Mouse (Mus musculus) lung, postnatal 14 days (tissue): ENCODE data around the gene Nap1l5.

Experiments used
- DNase-seq: peaks from one replicate; pipeline ENCODE4 v3.0.0; 2021

Nap1l5 gene

DNA sequence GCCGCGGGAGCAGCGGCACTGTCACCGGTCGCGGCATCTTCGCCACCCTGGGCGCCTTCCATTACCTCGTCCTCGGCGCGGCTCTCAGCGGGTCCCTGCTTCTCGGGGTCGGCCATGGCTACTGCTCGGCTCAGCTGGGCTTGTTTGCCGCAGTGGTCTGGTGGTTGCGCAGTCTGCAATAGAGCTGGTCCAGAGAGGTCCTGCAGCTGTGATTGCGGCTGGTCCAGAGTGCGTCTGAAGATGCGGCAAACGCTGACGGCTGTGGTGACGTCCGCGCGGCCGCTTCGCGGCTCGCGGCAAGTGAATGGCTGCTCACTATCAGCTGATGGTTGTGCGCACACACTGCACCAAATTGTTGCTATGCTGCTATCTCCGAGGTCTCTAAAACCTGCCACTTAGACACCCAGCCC, at the start of gene Nap1l5:
Nap1l5 (minus strand) TSS at position 225 of the 410 bp plus-strand sequence.
- DNase-seq, result no peak

DNA sequence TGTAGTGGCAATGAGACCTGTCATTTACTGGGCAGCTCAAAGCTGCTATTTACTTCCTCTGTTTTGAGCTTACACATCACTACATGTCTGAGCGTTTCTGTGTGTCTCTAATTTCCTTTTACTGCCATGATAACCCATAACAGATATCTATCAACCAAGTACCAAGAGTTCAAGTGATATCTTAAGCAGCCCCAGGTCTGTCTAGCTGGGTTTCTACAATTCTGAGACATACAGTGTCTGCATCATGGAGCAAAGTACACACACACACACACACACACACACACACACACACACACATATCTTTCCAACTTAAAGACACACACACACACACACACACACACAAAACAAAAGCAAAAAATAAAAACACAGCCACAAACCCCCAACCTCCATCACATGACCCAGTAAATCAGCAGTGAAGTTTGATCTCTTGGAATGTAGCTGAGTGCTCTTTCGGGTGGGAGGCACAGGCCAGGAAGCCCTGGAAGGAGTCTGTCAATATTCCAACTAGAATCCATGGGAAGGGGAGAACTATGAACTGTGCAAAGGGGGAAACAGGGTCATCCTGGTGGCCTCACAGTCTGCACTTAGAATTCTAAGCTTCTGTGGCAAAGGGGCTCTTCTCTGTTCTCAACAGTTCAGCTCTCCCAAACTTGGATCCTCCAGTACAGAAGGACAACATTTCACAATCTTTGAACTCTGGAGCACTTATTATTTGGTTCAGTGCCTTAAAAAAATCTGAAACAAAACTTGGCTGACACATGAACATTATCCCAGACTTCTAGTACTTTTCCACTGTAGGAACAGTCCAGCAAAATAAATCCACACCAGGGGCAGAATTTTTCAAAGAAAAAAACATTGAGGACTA, 44.5 kb upstream of the Nap1l5 start:
- no peak for DNase-seq

DNA sequence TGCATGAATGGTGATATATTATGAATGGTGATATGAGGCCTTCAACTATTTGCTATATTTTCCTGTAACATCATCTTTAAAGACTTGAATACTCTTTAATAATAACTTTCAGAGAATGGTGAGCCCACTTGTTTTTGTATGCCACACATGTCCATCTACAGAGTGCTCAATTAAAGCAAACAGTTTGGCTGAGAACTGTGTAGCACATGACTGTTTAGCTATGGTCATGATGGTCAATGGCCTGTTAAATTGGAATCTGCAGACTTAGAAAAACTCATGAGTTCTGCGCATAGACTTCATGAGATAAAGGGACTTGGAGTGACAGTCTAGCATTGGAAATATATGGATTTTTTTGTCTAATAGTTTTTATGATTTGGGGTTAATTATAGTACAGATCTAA, 43.5 kb upstream of the Nap1l5 start:
- DNase-seq, result no peak

DNA sequence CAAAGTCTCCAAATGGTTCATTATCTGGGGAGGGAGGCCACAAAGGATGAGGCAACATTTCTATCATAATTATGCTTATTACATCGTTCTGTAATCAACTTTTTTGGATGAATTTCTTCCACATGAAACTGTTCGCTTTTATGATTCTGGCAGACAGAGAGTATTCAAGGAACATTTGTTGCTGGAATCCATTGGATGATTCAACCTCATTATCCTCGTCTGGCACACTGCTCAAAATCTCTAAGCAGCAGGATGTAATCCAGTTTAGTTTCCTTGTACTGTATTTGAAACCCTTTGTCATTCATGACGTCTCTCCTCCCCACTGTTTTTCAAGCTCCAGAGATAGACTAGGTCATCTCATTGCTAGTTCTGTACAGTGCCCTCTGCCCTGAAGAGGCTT, 40.0 kb upstream of the Nap1l5 start:
- DNase-seq, result no peak

DNA sequence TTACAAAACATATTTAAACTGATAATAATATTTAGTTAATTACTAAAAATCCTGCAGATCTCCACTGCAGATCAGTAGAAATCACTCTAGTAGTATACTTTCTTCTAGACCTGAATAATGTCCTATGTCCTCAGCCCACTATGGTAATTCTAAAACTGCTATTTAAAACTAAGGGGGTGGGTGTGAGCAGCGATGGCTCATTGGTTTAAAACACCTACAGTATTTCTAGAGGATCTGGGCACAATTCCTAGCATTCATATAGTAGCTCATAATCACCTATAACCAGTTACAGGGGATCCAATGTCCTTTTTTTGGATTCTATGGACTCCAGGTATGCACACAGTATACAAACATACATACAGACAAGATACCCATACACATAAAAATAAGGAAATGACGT, 39.4 kb upstream of the Nap1l5 start:
- no peak for DNase-seq

DNA sequence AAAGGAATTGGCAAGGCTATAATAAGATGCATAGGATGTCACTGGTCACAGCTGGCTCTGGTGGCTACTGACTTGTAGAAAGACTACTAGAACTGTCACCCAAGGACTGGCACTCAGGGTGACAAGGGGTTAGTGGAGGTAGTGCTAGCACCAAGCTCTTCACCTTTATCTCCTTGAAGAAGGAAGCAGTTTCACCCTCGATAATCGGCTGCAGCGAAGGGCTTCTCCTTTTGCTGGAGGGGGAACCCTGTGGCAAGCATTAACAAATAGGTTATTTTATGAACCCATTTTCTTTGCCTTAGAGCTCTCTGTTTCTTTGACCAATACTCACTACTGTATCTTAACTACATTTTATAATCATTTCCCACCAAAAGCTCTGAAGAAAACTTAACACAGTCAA, 37.1 kb upstream of the Nap1l5 start:
- DNase-seq, result no peak

DNA sequence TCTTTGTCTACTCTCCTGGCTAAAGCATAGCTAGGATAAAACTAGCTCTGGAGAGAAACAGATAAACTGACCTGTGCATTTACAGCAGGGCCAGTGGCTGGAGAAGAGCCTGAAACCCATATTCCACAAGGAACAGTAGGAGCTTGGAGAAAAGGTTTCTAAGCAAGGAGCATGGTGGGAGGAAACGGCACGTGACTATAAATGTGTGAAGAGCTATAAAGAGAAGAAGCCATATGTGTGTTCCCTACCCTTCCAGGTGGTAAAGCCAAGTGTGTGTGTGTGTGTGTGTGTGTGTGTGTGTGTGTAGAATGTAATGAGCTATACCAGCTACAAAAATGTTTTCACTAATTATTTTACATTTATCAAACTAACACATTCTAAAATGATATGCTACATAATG, 35.4 kb upstream of the Nap1l5 start:
- no peak for DNase-seq

DNA sequence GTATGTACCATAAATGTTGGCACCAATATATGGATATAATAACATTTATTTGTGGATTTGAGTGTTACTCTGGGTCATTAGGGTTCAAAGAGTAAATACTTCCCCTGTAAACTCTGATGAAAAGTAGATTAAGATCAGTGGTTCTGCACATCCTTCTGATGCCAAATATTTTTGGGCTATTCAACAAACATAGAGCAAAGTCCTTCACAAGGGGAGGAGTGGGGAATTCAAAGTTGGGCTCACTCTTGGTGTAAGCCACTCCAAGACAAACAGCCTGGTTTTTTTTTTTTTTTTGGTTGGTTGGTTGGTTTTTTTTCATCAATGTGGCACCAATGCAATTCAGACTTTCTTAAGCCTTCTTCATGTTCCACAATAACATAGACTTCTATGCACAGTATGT, 30.9 kb upstream of the Nap1l5 start:
- no peak for DNase-seq

DNA sequence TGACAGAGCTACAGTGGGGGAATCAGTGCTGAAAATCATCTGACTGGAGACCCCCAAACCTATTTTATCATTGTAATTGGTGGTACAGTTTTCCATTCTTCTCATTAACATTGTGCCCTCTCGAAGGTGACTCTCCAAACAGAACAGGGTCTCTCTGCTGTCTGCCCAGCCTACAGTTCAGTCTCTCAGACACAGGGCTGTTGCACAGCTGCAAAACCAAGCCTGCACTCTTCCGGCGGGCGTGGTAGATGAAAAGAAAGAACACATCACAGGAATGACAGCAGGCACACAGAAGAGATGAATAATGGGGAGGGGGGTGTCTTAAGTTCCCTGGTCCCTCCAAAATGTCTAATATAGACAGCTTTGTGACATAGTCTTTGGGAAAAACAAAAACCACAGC, 27.3 kb upstream of the Nap1l5 start:
- no peak for DNase-seq

DNA sequence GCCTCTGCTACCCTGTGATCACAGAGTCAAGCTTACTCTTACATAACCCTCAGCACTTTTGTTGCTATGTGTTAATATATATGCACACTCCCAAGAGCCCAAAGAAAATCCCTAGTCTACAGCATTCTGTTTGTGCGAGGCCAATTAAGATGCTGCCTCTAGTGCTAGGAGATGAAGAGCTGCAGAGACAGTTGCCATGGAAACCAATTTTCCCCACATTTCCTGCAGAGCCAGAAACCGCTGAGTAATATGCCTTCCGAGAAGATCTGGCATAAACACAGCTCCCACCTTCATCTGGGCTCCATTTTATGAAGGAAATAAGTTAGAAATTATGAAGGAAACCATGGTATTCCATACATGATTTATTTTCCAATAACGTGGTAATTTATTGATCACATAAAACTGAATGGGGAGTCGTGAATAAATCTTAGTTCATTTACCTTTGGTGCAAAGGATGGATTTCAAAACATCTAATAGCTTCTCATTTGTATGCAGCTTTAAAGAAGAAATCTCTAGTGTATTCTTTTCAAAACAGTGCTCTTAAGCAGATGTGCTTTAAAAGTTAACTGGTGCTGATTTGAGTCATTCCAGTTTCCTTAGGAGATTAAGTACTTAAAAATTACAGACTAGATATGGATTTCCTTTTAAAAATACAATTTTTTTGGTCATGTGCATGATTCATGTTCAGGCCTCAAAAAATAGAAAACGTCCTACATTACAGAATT, 26.5 kb upstream of the Nap1l5 start:
- no peak for DNase-seq

DNA sequence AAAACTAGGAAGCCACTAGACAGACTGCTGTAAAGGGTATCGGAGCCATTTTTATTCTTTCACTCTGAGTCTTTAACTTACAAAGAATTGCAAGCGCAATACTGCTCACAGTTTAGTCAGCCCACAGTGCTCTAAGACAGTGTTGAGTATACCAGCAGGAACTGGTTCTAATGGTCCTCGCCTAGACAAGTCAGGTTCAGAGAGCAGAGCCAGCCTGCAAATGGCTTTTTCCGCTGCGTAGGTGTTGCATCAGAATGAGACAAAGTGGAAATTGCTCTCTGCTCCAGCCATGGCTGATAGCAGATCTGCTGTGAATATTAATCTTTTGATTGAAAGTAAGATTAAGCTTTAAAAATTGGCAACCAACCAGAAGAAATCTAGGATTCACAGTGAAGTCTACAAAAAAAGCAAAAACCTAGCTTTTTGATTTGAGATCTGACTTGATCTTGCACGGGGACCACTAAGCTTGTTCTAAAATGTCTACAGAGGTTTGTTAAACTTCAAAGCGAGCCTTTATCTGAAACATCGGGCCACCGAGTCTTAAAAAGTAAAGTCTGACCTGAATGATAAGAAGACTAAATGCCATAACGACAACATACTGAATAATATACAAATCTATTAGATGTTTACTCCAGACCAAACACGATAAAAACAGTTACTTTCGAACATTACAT, 25.8 kb upstream of the Nap1l5 start:
- no peak for DNase-seq

DNA sequence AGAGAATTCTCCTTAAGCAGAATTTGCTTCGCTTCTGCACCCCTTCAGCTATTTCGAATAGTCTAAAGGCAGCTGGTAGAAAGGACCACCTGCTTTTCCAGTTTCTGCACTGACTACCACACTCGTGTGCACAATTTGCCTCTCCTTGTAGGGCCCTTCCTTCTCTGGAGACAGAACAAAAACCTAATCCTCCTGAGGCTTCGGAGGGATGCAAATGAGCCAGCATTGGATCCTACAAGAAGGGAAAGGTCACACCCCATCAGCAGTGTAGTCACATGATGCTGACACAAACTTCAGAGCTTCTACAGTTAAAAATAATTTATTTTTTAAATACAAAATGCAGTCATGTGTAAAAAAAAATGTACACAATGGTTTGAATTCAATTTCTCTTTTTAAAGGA, 24.3 kb upstream of the Nap1l5 start:
- no peak for DNase-seq

DNA sequence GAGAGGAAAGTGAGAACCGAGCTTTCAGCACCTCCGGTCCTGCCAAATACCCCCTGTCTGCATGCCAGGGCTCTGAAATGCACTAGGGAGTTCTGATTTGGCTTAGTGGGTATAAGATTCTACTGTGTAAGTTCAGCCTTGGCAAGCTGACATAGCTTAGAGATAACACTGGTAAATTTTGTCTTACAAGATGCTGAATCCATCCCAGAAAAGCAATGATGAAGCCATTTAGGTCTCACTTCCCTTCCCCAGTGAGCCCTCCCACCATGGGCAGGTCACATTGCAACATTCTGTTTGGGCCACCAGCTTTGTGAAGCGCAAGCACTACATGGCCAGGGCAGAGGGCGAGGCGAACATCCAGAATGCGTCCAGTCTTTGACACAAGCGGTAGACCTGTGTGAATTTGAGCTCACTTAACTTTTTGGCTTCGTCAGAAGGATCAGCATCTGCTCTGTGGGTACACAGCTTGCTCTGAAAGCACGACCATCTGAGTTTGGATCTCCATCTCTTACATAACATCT, 23.1 kb upstream of the Nap1l5 start:
- DNase-seq, result peak; percentile 46

DNA sequence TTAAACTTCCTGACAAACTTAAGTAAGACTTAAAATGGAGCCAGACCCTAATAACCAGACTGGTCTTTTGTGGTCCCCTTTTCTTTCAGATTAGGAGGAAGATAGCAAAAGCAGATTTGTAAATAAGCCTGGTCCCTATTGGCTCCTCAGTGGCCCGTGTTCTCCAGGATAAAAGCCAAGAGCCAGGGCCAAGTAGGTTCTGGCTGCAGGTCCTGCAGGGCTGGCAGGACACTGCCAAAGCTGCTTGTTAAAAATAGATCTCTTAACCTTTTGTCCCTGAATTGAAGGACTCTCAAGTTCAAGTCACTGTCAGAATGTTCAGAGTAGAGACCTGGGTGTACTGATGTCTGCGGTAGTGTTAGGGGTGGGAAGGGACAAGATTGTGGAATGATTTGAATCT, 21.0 kb upstream of the Nap1l5 start:
- DNase-seq, result no peak

DNA sequence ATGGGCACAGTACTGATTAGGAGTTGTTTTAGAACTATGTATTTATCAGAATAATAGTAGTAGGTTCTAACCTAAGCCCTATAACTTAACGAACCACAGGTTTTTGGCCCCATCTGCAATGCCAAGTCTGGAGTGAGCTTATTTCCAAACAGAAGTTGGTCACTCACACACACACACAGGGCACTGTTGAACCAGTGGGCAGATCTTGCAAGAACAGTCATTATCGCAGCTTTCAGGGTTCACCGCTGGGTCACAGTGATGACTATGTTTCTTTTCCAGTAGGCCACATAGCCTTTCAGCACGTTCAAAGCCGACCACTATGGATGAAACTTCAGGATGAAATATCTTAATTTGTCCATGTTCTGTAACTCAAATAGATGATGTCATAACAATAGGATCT, 15.6 kb upstream of the Nap1l5 start:
- no peak for DNase-seq

DNA sequence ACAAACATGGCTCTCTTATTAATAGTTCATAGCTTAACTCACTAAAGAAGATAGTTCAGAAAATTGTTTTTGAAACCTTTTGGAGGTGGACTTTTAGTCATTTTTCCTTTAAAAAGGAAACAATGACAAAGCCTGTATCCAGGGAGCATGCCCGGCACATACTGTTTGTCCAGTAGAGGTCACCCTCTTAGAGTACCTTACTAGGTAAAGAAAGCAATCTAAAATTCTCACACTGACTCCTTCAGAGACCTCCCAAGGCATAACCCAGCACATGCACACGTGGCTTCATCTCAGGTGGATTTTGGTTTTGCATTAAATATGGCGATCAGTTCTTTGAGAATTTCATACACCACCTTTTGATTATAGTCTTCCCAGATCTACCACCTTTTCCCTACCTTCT, 14.7 kb upstream of the Nap1l5 start:
- no peak for DNase-seq

DNA sequence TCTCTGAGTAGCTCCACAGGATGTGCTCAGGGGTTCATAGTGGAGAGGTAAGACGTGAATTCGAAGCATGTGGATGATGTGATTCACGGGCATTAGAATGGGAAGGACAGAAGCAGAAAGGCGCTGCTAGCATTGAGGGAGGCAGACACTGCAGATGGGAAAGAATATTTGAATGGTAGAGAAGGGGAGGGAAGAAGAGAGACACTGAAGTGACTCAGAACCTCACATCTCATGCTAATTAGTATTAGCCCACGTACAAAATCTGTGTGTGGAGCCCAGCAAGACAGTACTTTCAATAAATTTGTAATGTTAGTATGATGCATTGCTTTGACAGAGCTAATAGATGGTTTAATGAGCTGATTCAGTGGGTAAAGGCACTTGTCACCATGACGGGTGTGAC, 13.9 kb upstream of the Nap1l5 start:
- DNase-seq, result no peak

DNA sequence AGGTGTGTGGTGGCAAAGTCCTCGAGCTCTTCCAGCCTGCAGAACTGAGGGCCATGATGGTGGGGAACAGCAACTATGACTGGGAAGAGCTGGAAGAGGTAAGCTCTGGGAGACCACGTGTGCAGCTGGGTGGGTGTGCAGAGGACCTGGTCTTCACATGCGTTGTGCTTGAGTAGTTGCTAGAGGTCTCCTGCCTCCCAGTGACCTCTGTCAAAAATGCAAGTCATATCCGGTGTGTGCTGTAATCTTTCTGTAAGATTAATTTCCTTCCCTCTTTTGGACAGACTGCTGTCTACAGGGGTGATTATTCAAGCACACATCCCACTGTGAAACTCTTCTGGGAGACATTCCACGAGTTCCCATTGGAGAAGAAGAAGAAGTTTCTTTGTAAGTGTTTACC, 9.6 kb upstream of the Nap1l5 start:
- no peak for DNase-seq

DNA sequence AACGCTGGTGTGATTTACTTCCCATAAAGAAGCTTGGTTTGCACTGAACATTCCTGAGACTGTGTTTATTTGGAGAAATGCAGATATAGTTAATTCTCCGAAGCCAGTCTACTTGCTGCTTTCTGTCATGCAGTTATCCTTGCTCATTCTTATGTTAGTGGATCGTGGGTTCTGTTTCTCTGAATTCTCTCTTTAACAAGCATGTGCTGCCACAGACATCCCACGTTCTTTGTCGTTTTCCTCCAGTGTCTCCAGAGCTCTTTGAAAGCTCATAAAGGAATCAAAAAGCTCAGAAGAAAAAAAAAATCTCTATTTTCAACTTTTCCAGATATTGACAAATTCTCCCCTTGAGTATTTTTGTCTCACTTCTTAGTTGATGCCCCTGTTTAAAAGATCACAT, 7.1 kb upstream of the Nap1l5 start:
- DNase-seq, result no peak

DNA sequence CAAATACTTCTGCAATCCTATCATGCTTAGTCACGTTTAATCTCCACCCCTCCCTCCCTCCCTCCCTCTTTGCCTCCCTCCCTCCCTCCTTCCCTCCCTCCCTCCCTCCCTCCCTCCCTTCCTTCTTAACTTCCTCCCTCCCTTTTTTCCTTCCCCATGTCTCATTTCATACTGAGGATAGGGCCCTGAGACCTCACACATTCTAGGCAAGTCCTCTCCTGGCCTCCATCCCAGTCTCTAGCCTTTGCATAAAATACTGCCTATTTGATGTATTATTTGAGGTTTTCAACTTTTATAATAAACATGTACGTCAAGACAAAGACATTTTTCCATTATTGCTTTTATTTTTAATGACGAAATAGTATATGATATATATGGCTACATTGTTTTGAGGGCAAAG, 6.7 kb upstream of the Nap1l5 start:
- no peak for DNase-seq

DNA sequence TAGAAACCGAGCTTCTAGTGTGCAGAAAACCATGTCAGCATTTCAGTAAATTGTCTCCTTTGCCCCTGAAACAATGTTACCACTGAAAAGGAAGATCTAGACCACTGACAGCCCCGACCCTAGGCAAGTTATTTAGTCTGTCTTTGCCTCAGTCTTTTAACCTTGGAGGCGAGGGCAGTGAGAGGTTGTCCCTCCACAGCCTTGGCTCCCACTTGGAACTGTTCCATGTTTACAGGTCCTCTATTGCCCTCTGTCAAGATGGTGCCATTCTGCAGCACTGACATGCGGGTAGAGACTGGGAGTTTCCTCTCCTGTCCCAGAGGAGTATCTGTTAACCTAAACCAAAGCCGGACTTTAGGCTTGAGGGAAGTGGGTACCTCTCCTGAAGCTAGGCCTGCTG, 6.0 kb upstream of the Nap1l5 start:
- DNase-seq, result no peak

DNA sequence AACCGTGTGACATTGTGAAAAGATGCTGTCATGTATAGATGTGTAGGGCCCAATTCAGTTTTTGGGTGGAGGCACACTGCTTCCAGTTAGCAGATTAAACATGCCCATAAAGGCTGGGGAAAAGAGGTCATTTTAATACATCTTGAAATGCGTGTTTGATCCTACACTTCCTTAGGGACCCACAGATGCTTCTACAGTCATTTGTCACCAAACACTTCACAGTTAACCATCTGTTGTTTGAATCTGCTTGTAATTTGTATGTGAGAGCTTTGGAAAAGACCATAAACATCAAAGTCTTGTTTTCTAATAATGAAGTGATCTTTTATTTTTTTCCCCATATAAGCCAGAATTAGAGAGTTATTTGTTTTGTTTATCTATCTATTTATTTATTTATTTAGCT, 915 bp upstream of the Nap1l5 start:
- DNase-seq, result no peak

DNA sequence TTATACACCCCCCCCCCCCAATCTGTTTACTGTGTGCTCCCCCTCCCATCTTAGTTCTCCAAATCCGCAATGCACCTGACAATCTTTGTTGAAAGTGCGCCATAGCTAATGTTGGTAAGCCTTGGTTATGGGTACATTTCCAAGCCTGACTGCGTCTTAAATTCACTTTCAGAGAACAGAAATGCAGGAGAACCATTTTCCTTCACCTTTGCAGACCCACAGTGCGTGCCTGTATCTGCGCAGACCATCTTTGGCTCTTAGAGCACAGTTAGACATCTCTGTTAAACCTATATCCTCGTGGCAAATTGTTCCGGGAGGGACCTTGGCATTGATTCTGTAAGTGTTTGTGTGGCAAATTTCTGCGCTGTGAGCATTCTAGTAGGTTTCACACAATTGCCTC, 460 bp upstream of the Nap1l5 start:
- no peak for DNase-seq

DNA sequence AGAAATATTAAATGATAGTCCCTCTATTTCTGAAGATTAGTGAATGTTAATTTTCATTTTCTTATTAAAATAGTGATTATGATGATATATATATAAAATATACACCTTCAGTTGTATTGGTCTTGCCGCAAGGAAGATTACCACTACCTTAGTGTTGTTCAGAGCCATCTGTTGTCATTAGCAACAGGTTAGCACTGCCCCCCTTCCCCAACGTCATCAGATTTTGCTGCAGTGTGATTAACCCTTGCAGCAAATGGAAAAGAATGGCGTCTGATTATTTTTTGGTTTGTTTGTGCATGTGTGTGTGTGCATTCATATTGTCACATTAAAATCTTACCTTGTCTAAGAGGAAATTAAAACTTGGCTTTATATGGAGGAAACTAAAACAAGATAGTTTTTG, 2.3 kb downstream of the Nap1l5 start:
- DNase-seq, result no peak
